Mouse (Mus musculus): ENCODE data around the gene Olfr532.
"Not testable (repeated sequence)": the region's sequence is repeated elsewhere in the genome, so short reads cannot be mapped to it uniquely, and the experiment has no call there.

The Olfr532 gene

DNA sequence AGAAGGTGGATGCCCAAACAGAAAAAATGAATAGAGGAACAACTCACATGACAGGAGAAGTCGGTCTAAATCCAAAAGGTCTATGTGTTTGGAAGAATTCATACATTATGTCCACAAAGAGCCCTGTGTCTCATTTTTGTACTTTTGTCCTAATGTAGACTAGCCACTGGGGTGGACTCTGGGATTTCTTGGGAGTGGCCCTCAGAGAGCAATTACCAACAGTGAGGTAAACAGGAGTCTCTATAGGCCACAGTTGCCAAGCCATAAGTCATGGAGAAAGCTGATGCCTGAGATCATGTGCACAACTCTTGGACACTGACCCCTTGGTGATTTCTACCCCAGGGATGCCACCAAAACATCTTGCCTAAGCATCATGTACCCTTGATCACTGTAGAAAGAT is at the start of gene Olfr532:
Olfr532 (minus strand) TSS at position 101 of the 400 bp plus-strand sequence.
- DNase-seq (ENCODE audit: low spot score in 2 of 2), result no peak

DNA sequence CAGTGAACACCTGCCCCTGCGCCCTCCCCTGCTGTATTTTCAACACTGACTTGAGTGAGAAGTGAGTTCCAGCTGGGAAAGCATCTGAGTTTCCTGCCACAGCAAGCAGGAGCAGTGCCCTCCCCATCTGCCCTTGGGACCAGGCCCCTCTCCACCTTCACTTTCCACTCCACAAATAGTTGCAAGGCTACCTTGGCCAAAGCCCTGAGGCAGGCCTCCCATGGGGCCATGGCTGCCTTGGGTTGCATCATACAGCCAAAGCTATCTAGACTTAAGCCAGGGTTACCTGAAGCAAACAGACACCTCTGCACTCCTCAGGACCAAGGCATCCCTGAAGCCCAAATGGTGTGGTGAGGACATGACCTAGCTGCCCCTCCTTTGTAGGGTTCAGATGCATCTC is 41.6 kb upstream of the Olfr532 start, which contains the start of gene Olfr533:
Olfr533 (plus strand) TSS at position 301 of the 400 bp plus-strand sequence.
- DNase-seq (ENCODE audit: low spot score in 2 of 2), result not testable (repeated sequence)

GRCm38 (mm10) chr7:140443141-140443540 is 21.7 kb upstream of the Olfr532 start:
- DNase-seq (ENCODE audit: low spot score in 2 of 2), result no peak

DNA sequence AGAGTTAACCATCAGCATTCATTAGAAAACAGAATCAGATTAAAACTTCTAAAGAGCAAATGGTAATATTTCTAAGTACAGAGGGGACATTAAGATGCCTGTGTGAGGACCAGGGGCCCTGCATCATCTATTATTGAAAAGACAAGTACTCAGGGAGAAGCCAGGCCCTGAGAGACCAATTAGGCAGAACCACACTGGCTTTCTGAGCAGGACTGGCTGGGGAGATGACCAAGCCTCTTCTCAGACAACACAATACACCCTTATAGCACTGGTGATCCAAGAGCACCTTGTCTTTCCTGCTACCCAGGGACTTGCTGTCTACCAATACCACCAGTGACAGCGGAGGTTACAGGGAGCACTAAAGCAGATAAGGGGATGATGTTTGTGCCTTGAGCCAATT is 18.6 kb downstream of the Olfr532 start, which contains the start of gene Olfr531:
Olfr531 (minus strand) TSS at position 101 of the 400 bp plus-strand sequence.
- no peak for DNase-seq (ENCODE audit: low spot score in 2 of 2)

DNA sequence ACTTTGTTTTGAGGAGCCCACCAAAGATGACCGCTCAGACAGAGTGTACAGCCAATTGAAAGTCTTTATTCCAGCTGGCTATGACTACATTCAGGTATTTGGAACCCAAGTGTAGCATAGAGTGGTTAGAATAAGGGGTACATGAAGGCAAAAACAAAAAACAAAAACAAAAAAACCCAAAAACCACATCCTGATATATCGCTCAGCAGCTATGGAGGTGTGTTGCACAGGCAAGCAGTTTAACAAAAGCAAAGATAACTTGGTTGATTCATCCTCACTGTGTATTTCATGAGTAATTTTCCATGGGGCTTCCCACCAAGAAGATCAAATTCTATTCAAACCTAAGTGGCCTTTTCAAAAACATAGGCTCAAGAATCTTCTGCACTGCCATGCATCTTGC is 44.5 kb downstream of the Olfr532 start:
- DNase-seq (ENCODE audit: low spot score in 2 of 2), result no peak

GRCm38 (mm10) chr7:140376231-140376630 is 45.2 kb downstream of the Olfr532 start, which contains the start of gene Olfr530:
Olfr530 (minus strand) TSS chr7:140376331.
- DNase-seq (ENCODE audit: low spot score in 2 of 2), result no peak

DNA sequence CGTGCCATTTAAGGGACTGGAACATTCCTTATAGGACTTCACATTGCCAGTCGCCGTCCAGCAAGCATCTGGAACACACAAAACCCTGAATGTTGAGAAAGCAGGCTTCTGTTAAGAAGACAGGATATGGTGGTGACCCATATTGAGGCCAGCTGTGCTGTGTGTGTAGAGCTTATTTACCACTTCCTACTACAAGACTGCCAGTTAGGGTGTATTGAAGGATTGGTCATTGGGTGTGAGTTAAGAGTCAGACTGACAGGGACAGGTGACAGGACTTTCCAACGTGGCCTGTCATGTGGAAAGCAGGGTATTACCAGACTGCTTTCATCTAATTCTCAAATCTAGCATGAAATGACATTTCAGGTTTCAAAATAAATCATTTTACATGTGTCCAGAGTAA is 47.1 kb downstream of the Olfr532 start:
- no peak for DNase-seq (ENCODE audit: low spot score in 2 of 2)

Data from cerebellum, postnatal 4 days (tissue).